Mouse (Mus musculus) NIH3T3 (cell line): ENCODE results near the gene Armc8.
"Not testable (repeated sequence)": the region's sequence is repeated elsewhere in the genome, so short reads cannot be mapped to it uniquely, and the experiment has no call there.

Experiments
- DNase-seq: peaks from one replicate; pipeline ENCODE4 v3.0.0-alpha.2; 2012; ENCODE audit warnings: low read depth

Gene Armc8

DNA sequence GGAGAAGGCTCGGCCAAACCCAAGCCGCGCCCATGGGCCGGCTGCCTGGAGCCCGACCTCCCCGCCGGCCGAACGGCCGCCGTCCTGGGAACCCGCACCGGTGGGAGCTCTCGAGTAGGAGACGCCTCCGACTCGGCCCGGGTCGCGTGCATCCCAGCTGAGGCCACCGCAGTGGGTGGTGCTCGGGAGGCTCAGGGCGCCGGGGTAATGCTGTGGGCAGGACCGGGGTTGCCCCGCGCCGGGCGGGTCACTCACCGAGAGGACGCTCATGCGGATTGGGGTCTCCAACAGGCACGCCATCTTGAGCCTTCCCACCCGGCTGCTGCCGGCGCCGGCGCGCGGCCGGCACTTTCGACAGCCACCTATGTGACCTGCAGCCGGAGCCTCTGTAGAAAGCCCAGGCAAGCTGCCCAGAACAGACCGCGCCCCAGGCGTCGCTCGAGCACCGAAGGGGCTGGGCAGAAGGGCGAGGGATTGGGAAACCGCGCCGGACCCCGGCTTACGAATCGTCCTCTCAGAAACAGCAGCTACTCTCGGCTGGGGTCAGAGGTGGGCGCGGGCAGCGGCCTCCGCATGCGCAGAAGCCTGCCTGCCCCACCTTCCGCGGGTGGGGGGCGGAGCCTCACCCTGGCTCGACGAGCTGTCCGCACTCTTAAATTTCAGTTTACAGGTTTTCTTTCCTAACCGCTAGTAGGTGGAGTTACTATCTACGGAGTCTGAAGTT, at the start of gene Armc8:
Armc8 (minus strand) TSS at position 553 of the 724 bp plus-strand sequence.
- DNase-seq, result peak; percentile 93

DNA sequence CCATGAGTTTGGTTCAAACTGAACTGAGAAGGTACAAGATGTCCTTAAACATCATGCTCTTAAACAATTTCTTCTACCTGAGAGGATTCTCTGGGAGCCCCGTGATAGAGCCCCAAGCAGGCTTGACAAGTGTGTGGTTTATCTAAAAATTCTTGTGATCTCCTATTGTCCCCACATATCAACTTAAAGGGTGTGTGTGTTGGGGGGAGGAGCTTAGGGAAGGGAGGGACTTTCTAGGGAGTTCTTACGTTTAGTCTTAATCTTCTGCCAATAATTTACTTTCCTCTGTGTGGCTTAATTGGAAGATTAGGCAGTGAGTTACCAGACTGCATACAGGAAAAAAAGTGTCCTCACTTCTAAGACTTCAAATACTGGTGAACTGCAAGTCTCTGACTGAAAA, 43.5 kb upstream of the Armc8 start, which contains the start of gene A4gnt:
A4gnt (plus strand) TSS at position 301 of the 400 bp plus-strand sequence.
- no peak for DNase-seq

DNA sequence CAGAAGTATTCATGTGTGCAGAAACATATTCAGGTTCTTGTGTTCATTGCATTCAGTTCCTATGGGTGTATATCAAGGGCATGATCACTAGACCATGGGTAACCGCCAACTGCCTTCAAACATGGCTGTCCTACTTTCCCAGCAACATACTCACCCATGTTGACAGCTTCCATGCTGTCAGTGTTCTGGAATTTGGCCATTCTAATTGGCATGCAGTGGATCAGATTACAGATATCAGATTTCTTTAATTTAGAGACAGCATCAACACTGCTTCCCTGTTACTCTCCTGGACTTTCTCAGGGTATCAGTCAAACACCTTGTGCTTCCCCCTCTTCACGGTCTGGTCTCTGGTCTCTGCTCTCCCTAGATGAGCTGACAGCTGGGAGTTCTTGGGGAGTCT, 34.9 kb upstream of the Armc8 start:
- DNase-seq, result peak; percentile 52

DNA sequence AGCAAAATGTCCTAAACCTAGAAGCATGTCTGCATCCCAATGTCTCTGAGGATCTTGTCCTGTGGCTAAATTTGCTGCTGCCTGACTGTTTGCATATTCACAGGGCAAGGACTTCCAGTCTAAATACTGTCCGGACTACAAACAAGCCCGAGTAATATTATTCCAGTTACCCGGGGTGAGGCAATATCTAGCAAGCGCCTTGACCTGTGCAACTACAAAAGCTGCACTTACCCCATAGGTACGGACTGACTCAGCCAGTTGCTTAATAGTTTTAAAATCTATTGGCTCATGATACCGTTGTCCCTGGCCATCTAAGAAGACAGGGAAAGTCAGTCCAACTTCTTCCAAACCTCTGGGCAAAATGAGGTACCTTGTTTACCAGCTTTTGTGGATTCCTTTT, 30.4 kb upstream of the Armc8 start:
- DNase-seq, result not testable (repeated sequence)

DNA sequence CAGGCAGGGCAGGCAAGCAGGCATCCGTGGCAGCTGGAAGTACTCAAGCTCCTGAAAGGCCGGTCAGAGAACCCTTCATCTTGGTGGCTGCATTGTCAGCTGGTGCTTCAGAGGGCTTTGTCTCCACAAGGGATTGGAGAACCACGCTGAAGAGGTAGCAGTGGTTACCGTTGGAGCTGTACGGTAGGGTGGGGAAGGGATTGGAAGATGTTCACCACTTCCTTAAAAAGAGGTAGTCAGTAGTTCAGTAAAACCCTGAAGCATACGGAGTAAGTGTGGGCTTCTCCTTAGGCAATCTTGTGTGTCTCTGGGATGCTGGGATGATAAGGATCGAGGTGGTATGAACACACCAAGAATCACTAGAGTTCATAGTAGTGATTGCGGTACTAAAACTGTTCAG, 22.4 kb upstream of the Armc8 start:
- no peak for DNase-seq

DNA sequence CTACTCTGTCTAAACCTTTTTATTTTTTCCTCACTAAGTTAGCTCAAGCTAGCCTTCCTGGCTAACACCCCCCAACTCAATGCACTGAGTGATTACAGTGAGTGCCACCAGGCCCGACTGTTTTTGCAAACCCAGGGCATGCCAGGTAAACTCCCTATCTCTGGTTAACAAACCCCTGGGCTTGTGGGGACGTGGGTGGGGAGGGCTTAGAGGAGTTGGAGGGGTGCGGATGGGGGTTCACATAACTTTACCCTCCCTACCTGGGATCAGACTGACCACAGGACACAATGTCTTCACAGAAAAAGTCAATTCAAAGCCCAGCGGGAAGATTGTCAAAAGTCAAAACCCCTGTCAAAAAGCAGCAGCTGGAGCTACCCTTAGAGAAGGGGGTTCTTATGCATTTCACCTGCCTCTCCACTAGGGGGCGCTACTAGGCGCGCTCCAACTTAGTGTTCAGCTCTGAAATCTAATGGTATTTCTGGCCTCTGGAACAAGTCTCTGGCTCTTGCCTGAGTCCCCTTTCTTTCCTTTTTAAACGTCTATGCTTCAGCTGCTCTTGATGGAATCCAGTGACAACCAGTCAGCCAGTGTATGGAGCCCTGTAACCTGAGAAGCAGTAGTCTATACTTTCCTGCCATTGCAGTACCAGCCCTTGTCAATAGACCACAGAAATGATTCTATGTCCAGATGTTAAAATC, 19.0 kb upstream of the Armc8 start:
- DNase-seq, result peak; percentile 80

DNA sequence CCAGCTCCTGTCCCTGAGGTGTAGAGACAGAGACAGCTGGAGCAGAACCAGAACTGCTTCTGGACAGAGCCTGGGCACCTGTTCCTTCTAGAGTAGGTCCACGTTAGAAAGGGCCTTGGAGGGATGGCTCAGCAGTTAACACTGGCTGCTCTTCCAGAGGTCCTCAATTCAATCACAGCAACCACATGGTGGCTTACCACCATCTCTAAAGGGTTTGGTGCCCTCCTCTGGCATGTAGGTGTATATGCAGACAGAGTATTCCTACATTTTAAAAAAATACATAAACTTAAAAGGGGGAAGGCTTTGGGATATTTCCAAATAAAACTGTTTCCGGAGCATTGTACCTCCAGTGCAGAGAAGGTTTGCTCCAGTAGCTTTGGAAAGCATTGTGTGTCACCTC, 12.0 kb upstream of the Armc8 start:
- DNase-seq, result peak; percentile 82

DNA sequence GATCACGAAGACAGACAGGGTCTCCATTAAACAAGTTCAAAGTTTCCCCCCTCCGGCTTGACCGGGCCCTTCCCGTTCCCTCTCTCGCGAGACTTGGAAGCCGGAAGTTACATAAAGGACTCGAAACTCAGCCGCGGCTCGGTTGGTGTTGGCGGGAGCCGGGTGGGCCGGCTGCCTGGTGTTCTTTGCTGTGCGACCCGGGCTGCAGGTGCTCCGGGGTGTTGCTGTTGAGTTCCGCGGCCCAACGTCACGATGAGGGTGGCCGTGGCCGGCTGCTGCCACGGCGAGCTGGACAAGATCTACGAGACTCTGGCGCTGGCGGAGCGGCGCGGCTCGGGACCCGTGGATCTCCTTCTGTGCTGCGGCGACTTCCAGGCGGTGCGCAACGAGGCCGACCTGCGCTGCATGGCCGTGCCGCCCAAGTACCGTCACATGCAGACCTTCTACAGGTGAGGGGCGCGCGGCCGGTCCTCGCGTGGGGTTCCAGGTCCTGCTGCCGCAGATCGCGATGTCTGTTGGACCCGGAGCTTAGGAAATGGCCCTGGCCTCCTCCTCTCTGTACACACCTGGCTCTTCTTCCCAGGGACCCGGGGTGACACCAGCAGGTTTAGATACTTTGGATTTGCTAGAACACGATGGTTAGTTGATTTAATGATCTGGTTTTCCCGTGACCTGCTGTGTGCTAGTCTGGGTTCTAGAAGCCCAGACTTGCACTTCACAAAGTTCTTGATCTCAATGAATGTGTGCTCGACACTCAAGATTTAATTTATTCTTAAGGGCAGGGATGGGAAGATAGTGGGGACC, 7.2 kb upstream of the Armc8 start, which contains the start of gene Dbr1:
Dbr1 (plus strand) TSS at position 123 of the 804 bp plus-strand sequence.
- peak; percentile 94 for DNase-seq

DNA sequence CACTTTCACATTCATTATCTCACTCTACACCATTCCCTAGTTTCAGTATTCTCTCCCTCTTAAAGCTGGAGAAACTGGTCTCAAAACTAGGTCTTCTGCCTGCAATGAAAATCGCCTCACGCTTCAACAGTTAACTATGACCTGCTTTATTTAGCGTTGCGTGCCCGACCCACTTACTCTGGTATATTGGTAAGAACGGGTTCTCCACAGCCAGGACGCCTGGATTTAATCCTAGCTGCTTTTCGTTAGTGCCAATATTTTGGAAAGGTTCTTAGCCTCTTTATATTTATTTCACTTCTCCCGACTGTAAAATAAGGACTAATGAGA, 335 bp upstream of the Armc8 start:
- no peak for DNase-seq

DNA sequence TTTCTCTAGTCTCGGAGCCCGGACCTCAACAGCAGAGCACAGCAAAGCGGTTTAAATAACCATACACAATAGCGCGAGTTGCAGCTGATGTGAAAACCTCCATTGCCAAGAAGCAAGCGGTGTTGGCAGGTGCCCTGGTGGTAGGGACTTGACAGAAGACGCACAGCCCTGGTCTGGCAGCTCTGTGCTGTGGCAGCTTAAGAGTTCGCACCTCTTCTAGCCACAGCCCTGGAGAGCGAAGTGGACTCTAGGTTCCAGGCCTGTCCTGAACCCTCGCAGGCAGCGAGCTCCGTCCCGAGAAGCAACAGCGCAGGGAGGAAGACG, 714 bp downstream of the Armc8 start:
- no peak for DNase-seq

DNA sequence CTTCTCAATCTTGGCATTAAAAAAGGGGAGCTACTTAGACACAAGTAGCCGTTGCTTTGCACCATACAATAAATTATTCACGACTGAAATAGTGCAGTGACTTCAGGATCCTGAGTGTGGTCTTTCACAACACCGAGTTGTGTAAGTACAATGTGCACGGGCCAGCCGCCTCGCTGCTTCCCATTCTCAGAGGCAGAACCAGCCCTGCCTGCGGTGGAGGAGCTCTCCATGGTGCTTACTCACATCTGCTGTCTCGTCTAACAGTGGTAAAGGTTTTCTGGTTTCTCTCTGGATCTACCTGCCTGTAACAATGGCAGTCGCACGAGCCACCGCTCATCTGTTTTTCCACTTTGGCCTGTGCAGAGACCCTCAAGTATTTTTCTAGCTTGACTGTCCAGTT, 5.0 kb downstream of the Armc8 start:
- peak; percentile 78 for DNase-seq

DNA sequence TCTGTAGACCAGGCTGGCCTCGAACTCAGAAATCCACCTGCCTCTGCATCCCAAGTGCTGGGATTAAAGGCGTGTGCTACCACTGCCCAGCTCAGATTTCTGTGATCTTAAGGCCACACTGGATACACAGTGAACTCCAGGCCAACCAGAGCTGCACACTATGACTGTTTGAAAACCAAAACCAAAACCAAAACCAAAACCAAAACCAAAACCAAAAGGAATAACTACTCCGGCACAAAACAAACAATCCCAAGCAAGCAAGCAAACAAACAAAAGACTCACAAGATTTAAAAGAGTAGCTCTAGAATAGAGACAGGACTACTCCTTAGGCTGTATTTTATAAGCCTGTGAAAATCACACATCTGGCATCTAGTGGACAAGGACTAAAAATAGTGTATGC, 8.3 kb downstream of the Armc8 start:
- no peak for DNase-seq

DNA sequence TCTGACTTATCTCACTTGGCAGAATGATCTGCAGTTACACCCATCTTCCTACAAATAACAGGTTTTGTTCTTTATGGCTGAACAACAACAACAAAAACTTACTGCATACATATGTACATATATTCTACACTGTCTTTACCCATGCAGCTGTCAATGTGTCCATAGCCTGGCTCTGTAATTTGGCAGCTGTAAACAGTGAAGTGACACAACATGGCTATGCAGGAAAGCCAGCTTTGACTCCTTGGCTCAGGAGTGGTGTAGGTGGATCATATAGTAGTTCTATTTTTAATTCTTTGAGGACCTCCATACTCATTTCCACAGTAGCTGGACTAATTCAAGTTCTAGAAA, 9.2 kb downstream of the Armc8 start:
- no peak for DNase-seq

DNA sequence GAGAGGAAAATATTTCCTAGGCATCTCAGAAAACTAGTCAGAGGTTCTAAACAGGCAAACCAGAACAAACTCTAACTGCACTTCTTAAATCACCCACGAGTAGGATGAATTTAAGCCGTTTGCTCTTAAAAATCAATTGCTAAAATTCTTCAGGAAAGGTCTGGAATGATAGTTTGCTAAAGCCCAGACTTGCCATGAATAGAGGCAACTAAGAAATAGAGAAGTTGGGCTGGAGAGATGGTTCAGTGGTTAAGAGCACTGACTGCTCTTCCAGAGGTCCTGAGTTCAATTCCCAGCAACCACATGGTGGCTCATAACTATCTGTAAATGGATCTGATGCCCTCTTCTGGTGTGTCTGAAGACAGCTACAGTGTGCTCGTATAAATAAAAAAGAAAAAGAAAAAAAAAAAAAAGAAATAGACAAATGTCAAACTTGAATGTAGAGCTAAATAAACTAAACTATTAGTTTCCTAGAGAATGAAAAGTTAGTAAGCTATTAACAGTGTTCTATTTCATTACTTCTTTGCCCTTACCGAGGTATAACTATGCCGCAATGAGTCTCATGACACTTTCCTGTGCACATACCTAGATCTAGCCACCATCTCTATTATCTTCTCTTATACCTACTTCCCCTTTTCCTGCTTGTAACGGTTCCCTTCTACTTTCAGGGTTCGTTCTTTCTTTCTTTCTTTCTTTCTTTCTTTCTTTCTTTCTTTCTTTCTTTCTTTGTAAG, 9.7 kb downstream of the Armc8 start:
- no peak for DNase-seq

DNA sequence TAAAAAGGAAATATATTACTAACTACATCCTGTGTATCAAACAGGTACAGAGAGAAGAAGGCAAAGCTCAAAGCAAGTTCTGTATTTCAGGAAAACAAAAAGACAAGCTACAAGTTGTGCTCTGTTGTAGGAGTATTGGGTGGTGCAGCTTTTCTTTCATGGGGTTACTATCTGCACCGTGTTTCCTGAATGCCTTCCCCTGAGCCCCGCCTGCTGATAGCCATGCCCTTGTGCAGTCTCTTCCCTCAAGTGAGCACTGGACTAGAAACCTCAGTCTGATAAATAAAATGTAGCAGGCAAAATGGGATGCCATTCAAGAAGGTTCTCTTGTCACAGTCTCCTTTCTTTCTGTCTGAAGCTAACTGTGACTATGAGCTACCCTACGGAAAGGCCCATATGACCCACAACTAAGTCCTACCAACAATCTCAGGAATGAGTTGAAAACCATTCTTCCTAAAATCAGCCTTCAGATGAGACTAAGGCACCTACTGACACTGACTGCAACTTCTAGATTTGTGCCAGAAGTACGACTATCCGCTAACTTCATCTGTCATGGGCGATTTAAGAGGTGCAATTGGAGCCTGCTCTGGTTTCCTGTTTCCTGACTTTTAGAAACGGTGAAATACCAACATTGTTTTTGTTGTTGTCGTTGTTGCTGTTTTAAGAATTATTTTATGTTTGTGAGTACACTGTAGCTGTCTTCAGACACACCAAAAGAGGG, 11.0 kb downstream of the Armc8 start:
- no peak for DNase-seq

DNA sequence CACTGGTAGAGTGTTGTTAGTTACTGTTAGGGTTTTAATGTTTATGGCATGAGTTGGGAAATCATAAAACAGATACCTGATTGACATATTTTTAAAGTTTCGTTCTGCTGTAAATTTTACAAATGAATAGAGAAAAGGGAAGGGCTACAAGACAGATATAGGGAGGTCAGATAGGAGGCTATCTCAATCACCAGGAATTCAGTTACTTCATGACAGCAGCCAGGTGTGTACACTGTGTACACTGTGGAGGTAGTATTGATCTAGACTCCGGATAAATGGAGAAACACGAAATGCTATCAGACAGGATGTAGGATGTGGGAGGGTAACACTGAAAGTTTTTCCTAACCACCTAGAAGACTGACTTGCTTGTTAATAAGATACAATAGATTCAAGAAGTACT, 13.4 kb downstream of the Armc8 start:
- no peak for DNase-seq

DNA sequence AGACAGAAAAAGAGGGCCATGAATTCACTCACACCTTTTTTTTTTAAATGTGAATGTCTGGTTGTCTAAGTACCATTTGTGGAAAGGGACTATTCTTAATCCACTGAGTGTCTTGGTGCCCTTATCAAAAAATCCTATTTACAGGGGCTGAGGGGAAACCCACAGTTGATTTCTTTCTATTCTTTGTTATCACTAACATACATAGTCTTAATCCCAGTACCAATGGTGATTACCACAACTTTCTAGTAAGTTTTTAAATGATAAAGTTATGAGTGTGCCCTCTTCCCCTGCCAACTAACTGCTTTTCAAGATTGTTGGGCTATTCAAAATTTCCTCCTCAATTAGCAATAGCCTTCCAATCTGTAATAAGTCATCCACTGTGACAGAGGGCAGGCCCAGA, 14.6 kb downstream of the Armc8 start:
- DNase-seq, result no peak

DNA sequence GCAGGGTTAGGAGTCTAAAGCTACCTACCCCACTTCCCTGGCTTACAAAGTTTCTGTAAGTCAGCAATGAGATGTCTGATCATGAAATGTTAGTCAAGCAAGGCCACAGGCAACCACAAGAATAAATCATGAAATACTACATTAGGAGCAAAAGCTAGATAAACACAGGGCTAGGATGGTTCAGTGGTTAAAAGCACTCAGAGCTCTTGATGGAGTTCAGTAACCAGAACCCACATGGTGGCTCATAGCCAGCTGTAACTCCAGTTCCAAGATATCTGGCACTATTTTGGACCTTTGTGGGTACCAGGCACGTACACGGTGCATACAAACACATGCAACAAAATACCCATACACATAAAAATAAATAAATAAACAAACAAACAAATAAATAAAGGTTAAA, 15.7 kb downstream of the Armc8 start:
- DNase-seq, result no peak

DNA sequence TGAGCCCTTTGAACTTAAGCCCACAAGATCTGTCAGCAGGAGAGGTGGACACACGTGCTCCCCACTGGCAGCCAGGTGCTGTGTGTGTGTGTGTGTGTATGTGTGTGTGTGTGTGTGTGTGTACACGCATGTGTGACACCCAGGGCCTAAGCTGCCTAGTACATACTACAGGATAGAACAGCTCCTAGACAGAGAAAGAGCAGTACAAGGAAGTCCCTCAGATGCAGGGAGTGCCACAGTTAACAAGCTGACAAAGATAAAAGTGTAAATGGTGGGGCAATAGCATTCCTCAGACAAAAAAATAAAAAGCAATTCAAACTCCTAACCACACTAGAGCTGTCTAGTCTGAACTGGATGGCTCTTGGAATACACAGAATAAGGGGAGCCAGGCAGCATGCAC, 16.6 kb downstream of the Armc8 start:
- no peak for DNase-seq

DNA sequence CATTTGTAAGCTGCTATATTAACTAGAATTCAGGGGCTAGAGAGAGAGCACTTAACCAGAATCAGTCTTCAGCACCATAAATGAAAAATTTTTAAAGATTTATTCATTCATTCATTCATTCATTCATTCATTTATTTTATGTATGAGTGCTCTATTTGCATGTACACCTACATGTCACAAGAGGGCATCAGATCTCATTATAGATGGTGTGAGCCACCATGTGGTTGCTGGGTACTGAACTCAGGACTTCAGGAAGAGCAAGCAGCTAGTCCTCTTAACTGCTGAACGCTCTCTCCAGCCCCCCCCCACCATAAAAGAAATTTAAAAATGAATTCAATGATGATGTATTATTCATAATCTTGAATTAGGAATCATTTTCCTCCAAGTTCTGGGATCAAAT, 22.4 kb downstream of the Armc8 start:
- DNase-seq, result no peak

DNA sequence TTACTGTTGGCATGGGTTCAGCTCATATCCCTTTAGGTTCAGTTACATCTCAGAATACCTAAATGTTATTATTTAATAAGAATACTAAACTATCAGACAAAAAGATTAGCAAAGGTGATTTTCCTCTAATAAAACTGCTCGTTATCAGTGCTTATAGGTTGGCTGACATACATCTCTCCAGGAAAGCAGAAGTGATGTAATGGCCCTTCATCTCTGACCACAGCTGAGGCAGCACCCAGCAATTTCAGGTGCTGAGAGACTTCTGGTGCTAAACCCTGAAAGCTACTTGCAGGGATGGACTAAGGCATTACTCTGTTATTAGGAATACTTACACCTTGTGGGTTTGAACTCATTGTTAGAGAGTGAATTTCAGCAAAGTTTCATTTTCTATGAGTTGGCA, 36.8 kb downstream of the Armc8 start:
- DNase-seq, result no peak

DNA sequence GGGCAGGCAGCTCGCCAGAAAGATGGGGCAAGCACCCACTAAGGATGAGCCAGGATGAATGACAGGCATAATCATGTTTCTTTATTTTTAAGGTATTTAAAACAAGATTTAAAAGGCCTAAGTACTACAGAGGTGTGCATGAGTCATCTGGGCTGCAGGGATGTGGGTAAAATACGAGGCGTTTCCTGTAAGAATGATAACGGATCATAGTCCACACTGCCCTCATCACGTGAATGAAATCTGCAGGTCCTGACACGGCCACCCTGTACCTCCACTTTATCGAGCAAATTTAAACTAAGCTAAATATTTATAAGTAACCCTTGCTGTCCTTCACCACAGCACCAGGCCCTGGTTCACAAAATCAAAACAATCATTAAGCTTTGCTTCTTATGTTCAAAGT, 62.8 kb downstream of the Armc8 start:
- DNase-seq, result no peak
